Mouse (Mus musculus): ENCODE measurements around the gene Vti1b. TPM values are rescaled to one million over a fixed set of nuclear protein-coding genes. Genes with fewer than 3 reads are reported as not detected.

The Vti1b gene
- polyA plus RNA-seq, 1 experiment: 25.6 TPM

GRCm38 (mm10) chr12:79139417-79139816 lies 33.0 kb downstream of the Vti1b start:
- no peaks in the 10 kb centered on the region for H3K4me1 ChIP-seq (ENCODE audit: control insufficient read depth, insufficient read depth, insufficient read length)
- DNase-seq (ENCODE audit: low read depth in 1 of 2, low spot score in 2 of 2): no peak
- TF ChIP-seq POLR2A (IDR thresholded peaks at IDR 0.05; ENCODE audit: low read depth, low read length): no peak
- no peak for TF ChIP-seq CTCF (IDR thresholded peaks at IDR 0.05; ENCODE audit: extremely low read depth, insufficient read depth, insufficient read length, insufficient replicate concordance)
- no peak overlapping the region for H3K4me3 ChIP-seq (ENCODE audit: extremely low read depth, insufficient read depth, insufficient read length)
- no peaks in the 10 kb centered on the region for H3K36me3 ChIP-seq (ENCODE audit: control insufficient read depth, insufficient read depth, low read length)
- no peak overlapping the region for H3K27ac ChIP-seq (ENCODE audit: insufficient read depth, low read length)
- 73% methylated on average over 1 of the region's 1 CpGs for WGBS
- H3K27me3 ChIP-seq (ENCODE audit: control insufficient read depth, insufficient read depth, low read length): no peaks in the 10 kb centered on the region

GRCm38 (mm10) chr12:79138999-79139398 lies 33.5 kb downstream of the Vti1b start:
- TF ChIP-seq POLR2A (IDR thresholded peaks at IDR 0.05; ENCODE audit: low read depth, low read length) (no peak), CTCF (IDR thresholded peaks at IDR 0.05; ENCODE audit: extremely low read depth, insufficient read depth, insufficient read length, insufficient replicate concordance) (no peak)
- Histone ChIP-seq H3K36me3 (ENCODE audit: control insufficient read depth, insufficient read depth, low read length) (no peaks in the 10 kb centered on the region), H3K27ac (ENCODE audit: insufficient read depth, low read length) (no peak overlapping the region), H3K4me3 (ENCODE audit: extremely low read depth, insufficient read depth, insufficient read length) (no peak overlapping the region), H3K4me1 (ENCODE audit: control insufficient read depth, insufficient read depth, insufficient read length) (no peaks in the 10 kb centered on the region), H3K27me3 (ENCODE audit: control insufficient read depth, insufficient read depth, low read length) (no peaks in the 10 kb centered on the region)
- DNase-seq (ENCODE audit: low read depth in 1 of 2, low spot score in 2 of 2): no peak

GRCm38 (mm10) chr12:79136949-79137348 lies 35.5 kb downstream of the Vti1b start:
- DNase-seq (ENCODE audit: low read depth in 1 of 2, low spot score in 2 of 2): no peak
- Histone ChIP-seq H3K36me3 (ENCODE audit: control insufficient read depth, insufficient read depth, low read length) (no peaks in the 10 kb centered on the region), H3K4me1 (ENCODE audit: control insufficient read depth, insufficient read depth, insufficient read length) (no peaks in the 10 kb centered on the region), H3K27ac (ENCODE audit: insufficient read depth, low read length) (no peak overlapping the region), H3K4me3 (ENCODE audit: extremely low read depth, insufficient read depth, insufficient read length) (no peak overlapping the region), H3K27me3 (ENCODE audit: control insufficient read depth, insufficient read depth, low read length) (no peaks in the 10 kb centered on the region)
- no peak for TF ChIP-seq POLR2A (IDR thresholded peaks at IDR 0.05; ENCODE audit: low read depth, low read length)
- no peak for TF ChIP-seq CTCF (IDR thresholded peaks at IDR 0.05; ENCODE audit: extremely low read depth, insufficient read depth, insufficient read length, insufficient replicate concordance)
- WGBS: 84% methylated on average over 7 of the region's 7 CpGs

- no peak for TF ChIP-seq CTCF (IDR thresholded peaks at IDR 0.05; ENCODE audit: extremely low read depth, insufficient read depth, insufficient read length, insufficient replicate concordance)
- TF ChIP-seq POLR2A (IDR thresholded peaks at IDR 0.05; ENCODE audit: low read depth, low read length): no peak
- Histone ChIP-seq H3K27me3 (ENCODE audit: control insufficient read depth, insufficient read depth, low read length) (peaks cover 12% of the 10 kb centered on the region), H3K27ac (ENCODE audit: insufficient read depth, low read length) (no peak overlapping the region), H3K4me3 (ENCODE audit: extremely low read depth, insufficient read depth, insufficient read length) (no peak overlapping the region), H3K4me1 (ENCODE audit: control insufficient read depth, insufficient read depth, insufficient read length) (peaks cover 6% of the 10 kb centered on the region; the same call in 1 of the 2 replicates), H3K36me3 (ENCODE audit: control insufficient read depth, insufficient read depth, low read length) (no peaks in the 10 kb centered on the region)
- DNase-seq (ENCODE audit: low read depth in 1 of 2, low spot score in 2 of 2): no peak
- WGBS: 42% methylated on average over 4 of the region's 4 CpGs
These were observed 37.4 kb downstream of the Vti1b start for GRCm38 (mm10) chr12:79135105-79135504.

- DNase-seq (ENCODE audit: low read depth in 1 of 2, low spot score in 2 of 2): no peak
- TF ChIP-seq CTCF (IDR thresholded peaks at IDR 0.05; ENCODE audit: extremely low read depth, insufficient read depth, insufficient read length, insufficient replicate concordance) (no peak), POLR2A (IDR thresholded peaks at IDR 0.05; ENCODE audit: low read depth, low read length) (no peak)
- peaks cover 6% of the 10 kb centered on the region; the same call in 1 of the 2 replicates for H3K4me1 ChIP-seq (ENCODE audit: control insufficient read depth, insufficient read depth, insufficient read length)
- peaks cover 12% of the 10 kb centered on the region for H3K27me3 ChIP-seq (ENCODE audit: control insufficient read depth, insufficient read depth, low read length)
- no peaks in the 10 kb centered on the region for H3K36me3 ChIP-seq (ENCODE audit: control insufficient read depth, insufficient read depth, low read length)
- no peak overlapping the region for H3K27ac ChIP-seq (ENCODE audit: insufficient read depth, low read length)
- 55% methylated on average over 8 of the region's 8 CpGs for WGBS
- H3K4me3 ChIP-seq (ENCODE audit: extremely low read depth, insufficient read depth, insufficient read length): no peak overlapping the region
These were observed 37.8 kb downstream of the Vti1b start for GRCm38 (mm10) chr12:79134676-79135075.

GRCm38 (mm10) chr12:79131706-79132460 lies 40.6 kb downstream of the Vti1b start:
- Histone ChIP-seq H3K36me3 (ENCODE audit: control insufficient read depth, insufficient read depth, low read length) (no peaks in the 10 kb centered on the region), H3K4me3 (ENCODE audit: extremely low read depth, insufficient read depth, insufficient read length) (no peak overlapping the region), H3K4me1 (ENCODE audit: control insufficient read depth, insufficient read depth, insufficient read length) (peaks cover 6% of the 10 kb centered on the region; the same call in 1 of the 2 replicates), H3K27ac (ENCODE audit: insufficient read depth, low read length) (no peak overlapping the region), H3K27me3 (ENCODE audit: control insufficient read depth, insufficient read depth, low read length) (peaks cover 12% of the 10 kb centered on the region)
- TF ChIP-seq CTCF (IDR thresholded peaks at IDR 0.05; ENCODE audit: extremely low read depth, insufficient read depth, insufficient read length, insufficient replicate concordance) (no peak), POLR2A (IDR thresholded peaks at IDR 0.05; ENCODE audit: low read depth, low read length) (no peak)
- DNase-seq (ENCODE audit: low read depth in 1 of 2, low spot score in 2 of 2): no peak
- WGBS: 30% methylated on average over 5 of the region's 5 CpGs

- WGBS: 5% methylated on average over 22 of the region's 22 CpGs
- no peak for TF ChIP-seq CTCF (IDR thresholded peaks at IDR 0.05; ENCODE audit: extremely low read depth, insufficient read depth, insufficient read length, insufficient replicate concordance)
- TF ChIP-seq POLR2A (IDR thresholded peaks at IDR 0.05; ENCODE audit: low read depth, low read length): no peak
- Histone ChIP-seq H3K4me3 (ENCODE audit: extremely low read depth, insufficient read depth, insufficient read length) (peak overlapping the region; percentile 50; the same call in 1 of the 2 replicates), H3K36me3 (ENCODE audit: control insufficient read depth, insufficient read depth, low read length) (no peaks in the 10 kb centered on the region), H3K27me3 (ENCODE audit: control insufficient read depth, insufficient read depth, low read length) (peaks cover 12% of the 10 kb centered on the region), H3K4me1 (ENCODE audit: control insufficient read depth, insufficient read depth, insufficient read length) (peaks cover 6% of the 10 kb centered on the region; the same call in 1 of the 2 replicates), H3K27ac (ENCODE audit: insufficient read depth, low read length) (no peak overlapping the region)
- DNase-seq (ENCODE audit: low read depth in 1 of 2, low spot score in 2 of 2): no peak
These were observed 41.2 kb downstream of the Vti1b start for GRCm38 (mm10) chr12:79131178-79131675.
